Mouse (Mus musculus) frontal cortex, adult 2 months (tissue): ENCODE results near the gene Iah1. TPM values are rescaled to one million over a fixed set of nuclear protein-coding genes. Genes with fewer than 3 reads are reported as not detected.

Experiments
- DNase-seq, 2 experiments: peaks; one replicate each; pipeline ENCODE4 v3.0.0; 2022; ENCODE audit warnings: low spot score in 1 of 2; ENCODE audit errors: extremely low spot score in 1 of 2
- polyA plus RNA-seq: library from polyadenylated mRNA; depleted of rRNA; stranded (reverse); fragments of >200 nt; gene quantifications from 2 replicates; pipeline ENCODE4 v1.2.3, GENCODE M21; 2012; rRNA removed

The Iah1 gene
- polyA plus RNA-seq, 1 experiment = 22.8 TPM

- no peak for DNase-seq
Measured at GRCm38 (mm10) chr12:21364624-21365435, 48.6 kb downstream of the Iah1 start.

GRCm38 (mm10) chr12:21368376-21369086 lies 52.3 kb downstream of the Iah1 start:
- DNase-seq = no peak

- DNase-seq = no peak
Measured at GRCm38 (mm10) chr12:21369087-21369410, 52.9 kb downstream of the Iah1 start.

- no peak for DNase-seq
Measured at GRCm38 (mm10) chr12:21370035-21370611, 53.9 kb downstream of the Iah1 start.

GRCm38 (mm10) chr12:21373100-21373819 lies 57.1 kb downstream of the Iah1 start, which contains the start of gene Adam17:
Gene Adam17 (minus strand): TSS chr12:21373632.
- peak; percentile 91 to 97 for DNase-seq

Other genes with a start within 250 kb of the Iah1 start
- 66.2 and 74.1 TPM in 2 replicates for gene Cpsf3, start 31.0 kb upstream of the Iah1 start, polyA plus RNA-seq
- gene Itgb1bp1, start 30.1 kb upstream of the Iah1 start, polyA plus RNA-seq = 27.2 and 29.5 TPM in 2 replicates
- 16.9 and 20.2 TPM in 2 replicates for gene Adam17, start 57.2 kb downstream of the Iah1 start, polyA plus RNA-seq
- 295 and 315 TPM in 2 replicates for gene Ywhaq, start 101.2 kb downstream of the Iah1 start, polyA plus RNA-seq